Mouse (Mus musculus) spleen, adult 2 months (tissue): ENCODE measurements around the gene Dgkz.
A peak's percentile ranks its signal among the peaks of the same experiment; 100 is the strongest.

ENCODE experiments used
- CTCF ChIP-seq: fragments of 200-500 bp; IDR thresholded peaks from 2 replicates; pipeline ENCODE4 v1.5.1; 2011; ENCODE audit warnings: mild to moderate bottlenecking, inconsistent platforms; ENCODE audit not compliant: insufficient read depth, insufficient read length, insufficient replicate concordance; ENCODE audit errors: extremely low read depth
- POLR2A ChIP-seq: fragments of 200-500 bp; IDR thresholded peaks from 2 replicates; pipeline ENCODE4 v1.6.1; 2011; ENCODE audit warnings: low read depth, low read length, inconsistent platforms

- peak; percentile 84; the same call in 1 of the 2 replicates for TF ChIP-seq CTCF
- no peak for TF ChIP-seq POLR2A
Measured at GRCm38 (mm10) chr2:91923415-91924337, 52.0 kb downstream of the Dgkz start.
